Mouse (Mus musculus): ENCODE data around the gene Olfr150. TPM values are rescaled to one million over a fixed set of nuclear protein-coding genes. Genes with fewer than 3 reads are reported as not detected.

Gene Olfr150
- not detected in 2 replicates for polyA plus RNA-seq (2012; rRNA removed; ENCODE audit: low replicate concordance)

GRCm38 (mm10) chr9:39730678-39731077 lies at the start of gene Olfr150:
Gene Olfr150 (plus strand): TSS chr9:39730978.

DNA sequence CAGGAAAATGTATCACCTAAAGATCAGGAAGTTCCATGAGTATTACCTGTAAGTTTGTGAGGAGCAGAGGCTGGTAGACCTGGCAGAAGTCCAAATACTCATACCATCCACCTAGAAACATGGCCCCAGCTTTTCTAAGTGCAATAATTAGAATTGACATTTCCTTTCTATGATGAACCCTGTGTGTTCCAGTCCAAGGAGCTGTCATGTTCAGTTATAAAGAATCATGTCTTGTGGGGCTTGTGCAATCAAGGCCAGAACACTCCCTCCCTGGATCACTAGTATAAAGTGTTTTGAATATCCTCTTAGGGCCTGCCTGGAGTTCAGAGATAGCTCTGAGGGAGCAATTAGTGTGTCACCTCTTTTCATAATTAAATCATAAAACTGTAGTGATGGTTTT lies 23.8 kb upstream of the Olfr150 start, which contains the start of gene Olfr149:
Olfr149 (minus strand) TSS at position 101 of the 400 bp plus-strand sequence.

GRCm38 (mm10) chr9:39711053-39711452 lies 19.7 kb upstream of the Olfr150 start, which contains the start of gene Olfr965:
Gene Olfr965 (plus strand): TSS chr9:39711353.

GRCm38 (mm10) chr9:39745949-39746348 lies 15.2 kb downstream of the Olfr150 start, which contains the start of gene Olfr967:
Gene Olfr967 (plus strand): TSS chr9:39746249.

GRCm38 (mm10) chr9:39783153-39783552 lies 52.4 kb downstream of the Olfr150 start, which contains the start of gene Olfr968:
Gene Olfr968 (minus strand): TSS chr9:39783253.

Other genes starting within 250 kb of the Olfr150 start
- gene Olfr44, start 237.0 kb upstream of the Olfr150 start, polyA plus RNA-seq (2012; rRNA removed; ENCODE audit: low replicate concordance): not detected in 2 replicates
- gene Olfr957, start 215.2 kb upstream of the Olfr150 start, polyA plus RNA-seq (2012; rRNA removed; ENCODE audit: low replicate concordance): not detected in 2 replicates
- gene Olfr958, start 176.9 kb upstream of the Olfr150 start, polyA plus RNA-seq (2012; rRNA removed; ENCODE audit: low replicate concordance): not detected in 2 replicates
- not detected in 2 replicates for gene Olfr959, start 155.4 kb upstream of the Olfr150 start, polyA plus RNA-seq (2012; rRNA removed; ENCODE audit: low replicate concordance)
- 0.30 and 1.8 TPM in 2 replicates for gene AW551984, start 126.6 kb upstream of the Olfr150 start, polyA plus RNA-seq (2012; rRNA removed; ENCODE audit: low replicate concordance)
- not detected in 2 replicates for gene Olfr148, start 120.3 kb upstream of the Olfr150 start, polyA plus RNA-seq (2012; rRNA removed; ENCODE audit: low replicate concordance)
- gene Olfr960, start 109.6 kb upstream of the Olfr150 start, polyA plus RNA-seq (2012; rRNA removed; ENCODE audit: low replicate concordance): not detected in 2 replicates
- gene Olfr961, start 85.9 kb upstream of the Olfr150 start, polyA plus RNA-seq (2012; rRNA removed; ENCODE audit: low replicate concordance): not detected in 2 replicates
- gene Olfr963, start 63.8 kb upstream of the Olfr150 start, polyA plus RNA-seq (2012; rRNA removed; ENCODE audit: low replicate concordance): not detected in 2 replicates
- not detected in 2 replicates for gene Olfr149, start 23.9 kb upstream of the Olfr150 start, polyA plus RNA-seq (2012; rRNA removed; ENCODE audit: low replicate concordance)
- gene Olfr965, start 19.6 kb upstream of the Olfr150 start, polyA plus RNA-seq (2012; rRNA removed; ENCODE audit: low replicate concordance): not detected in 2 replicates
- gene Olfr967, start 15.3 kb downstream of the Olfr150 start, polyA plus RNA-seq (2012; rRNA removed; ENCODE audit: low replicate concordance): not detected in 2 replicates
- not detected in 2 replicates for gene Olfr968, start 52.3 kb downstream of the Olfr150 start, polyA plus RNA-seq (2012; rRNA removed; ENCODE audit: low replicate concordance)
- not detected in 2 replicates for gene Olfr969, start 60.0 kb downstream of the Olfr150 start, polyA plus RNA-seq (2012; rRNA removed; ENCODE audit: low replicate concordance)
- gene Olfr970, start 77.9 kb downstream of the Olfr150 start, polyA plus RNA-seq (2012; rRNA removed; ENCODE audit: low replicate concordance): not detected in 2 replicates
- gene Olfr971, start 105.9 kb downstream of the Olfr150 start, polyA plus RNA-seq (2012; rRNA removed; ENCODE audit: low replicate concordance): not detected in 2 replicates
- gene Olfr972, start 135.4 kb downstream of the Olfr150 start, polyA plus RNA-seq (2012; rRNA removed; ENCODE audit: low replicate concordance): not detected in 2 replicates
- not detected in 2 replicates for gene Olfr229, start 176.4 kb downstream of the Olfr150 start, polyA plus RNA-seq (2012; rRNA removed; ENCODE audit: low replicate concordance)
- gene Olfr974, start 206.5 kb downstream of the Olfr150 start, polyA plus RNA-seq (2012; rRNA removed; ENCODE audit: low replicate concordance): not detected in 2 replicates
- not detected in 2 replicates for gene Olfr975, start 221.1 kb downstream of the Olfr150 start, polyA plus RNA-seq (2012; rRNA removed; ENCODE audit: low replicate concordance)
- gene Olfr976, start 230.2 kb downstream of the Olfr150 start, polyA plus RNA-seq (2012; rRNA removed; ENCODE audit: low replicate concordance): not detected in 2 replicates